Mouse (Mus musculus): Measurements from ENCODE around the gene Apold1.

Apold1 gene

DNA sequence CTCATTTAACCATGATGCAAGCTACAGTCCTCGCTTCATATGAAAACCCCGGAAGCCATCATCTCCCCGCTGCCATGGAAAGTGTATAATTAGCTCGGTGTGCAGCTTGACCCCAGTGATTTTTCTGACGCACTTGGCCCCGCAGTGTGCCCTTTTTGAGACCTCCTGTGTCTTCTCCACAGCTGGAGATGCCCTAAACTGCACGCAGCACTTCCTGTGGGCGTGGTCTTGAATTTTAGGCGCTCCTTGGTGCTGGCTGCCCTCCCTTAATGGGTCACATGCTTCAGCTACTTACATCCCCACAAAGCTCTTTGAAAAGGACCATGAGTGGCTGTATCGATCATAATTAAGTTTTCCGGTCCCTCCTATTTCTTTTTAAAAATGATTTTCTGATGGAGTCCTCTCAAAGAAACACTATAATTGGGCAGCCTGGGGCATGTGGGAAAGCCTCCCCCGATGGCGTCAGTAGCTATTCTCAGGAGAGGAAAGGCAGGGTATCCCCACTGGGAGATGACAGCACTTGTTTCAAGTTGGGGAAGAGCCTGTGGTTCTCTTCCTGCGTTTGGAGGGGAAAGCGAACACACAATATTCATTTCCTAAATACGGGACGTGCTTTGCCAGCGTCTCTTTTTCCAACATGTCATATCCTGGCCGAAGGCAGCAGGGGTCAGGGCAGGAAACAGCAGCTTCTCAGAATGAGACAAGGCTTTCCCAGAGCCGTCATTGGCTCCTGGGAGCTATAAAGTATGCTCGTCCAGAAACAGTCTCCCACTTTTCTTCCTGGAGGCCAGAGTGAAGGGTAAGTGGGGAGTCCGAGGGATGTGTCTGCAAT, at the start of gene Apold1:
Apold1 (plus strand) TSS at position 488 of the 832 bp plus-strand sequence.
- DNase-seq: peak; percentile 63 to 78

DNA sequence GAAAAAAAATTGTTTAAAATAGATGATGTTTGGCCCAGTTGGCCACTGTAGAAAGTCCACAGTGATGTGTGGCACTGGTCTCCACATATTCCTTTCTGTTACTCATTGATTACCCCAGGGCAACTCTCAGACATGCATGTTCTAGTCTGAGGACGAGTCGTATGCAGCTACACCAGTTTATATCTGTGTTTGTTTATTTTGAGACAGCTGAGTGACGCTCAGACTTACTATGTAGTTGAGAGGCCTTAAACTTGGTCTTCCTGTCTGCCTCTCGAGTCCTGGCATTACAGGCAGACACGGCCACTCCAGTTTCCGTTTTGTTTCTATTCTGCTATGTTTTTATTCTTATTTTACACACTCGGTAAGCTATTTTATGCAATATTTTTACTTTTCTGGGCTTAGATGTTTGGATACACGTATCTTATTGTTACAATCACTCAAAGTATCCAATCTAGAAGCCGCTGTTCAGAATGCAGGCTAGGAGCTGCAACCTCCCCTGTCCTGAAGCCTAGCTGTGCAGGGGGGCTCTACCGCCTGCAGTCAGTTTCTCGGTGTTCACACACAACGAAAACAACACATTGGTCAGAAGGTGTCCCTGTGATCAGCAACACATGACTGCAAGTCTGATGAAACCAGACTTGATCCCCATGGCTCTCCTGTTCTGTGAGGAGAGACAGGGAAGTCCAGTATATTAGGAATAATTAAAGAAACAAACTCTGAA, 48.9 kb upstream of the Apold1 start:
- peak; percentile 27 to 33 for DNase-seq

DNA sequence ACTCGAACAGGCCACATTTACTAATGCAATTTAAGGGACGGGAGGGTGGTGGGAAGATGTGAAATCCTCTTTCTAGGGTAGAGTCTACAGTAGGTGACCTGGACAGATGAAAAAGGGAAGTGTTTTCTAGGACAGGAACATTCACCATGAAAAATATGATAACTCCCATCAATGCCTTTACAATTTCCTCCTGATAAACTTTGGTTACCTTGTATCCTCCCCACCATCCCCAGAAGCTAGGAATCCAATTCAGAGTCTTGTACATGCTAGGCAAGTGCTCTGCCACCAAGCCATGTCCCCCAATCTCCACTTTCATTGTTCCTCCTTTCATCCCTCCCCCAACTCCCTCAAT, 48.3 kb upstream of the Apold1 start:
- no peak for DNase-seq

DNA sequence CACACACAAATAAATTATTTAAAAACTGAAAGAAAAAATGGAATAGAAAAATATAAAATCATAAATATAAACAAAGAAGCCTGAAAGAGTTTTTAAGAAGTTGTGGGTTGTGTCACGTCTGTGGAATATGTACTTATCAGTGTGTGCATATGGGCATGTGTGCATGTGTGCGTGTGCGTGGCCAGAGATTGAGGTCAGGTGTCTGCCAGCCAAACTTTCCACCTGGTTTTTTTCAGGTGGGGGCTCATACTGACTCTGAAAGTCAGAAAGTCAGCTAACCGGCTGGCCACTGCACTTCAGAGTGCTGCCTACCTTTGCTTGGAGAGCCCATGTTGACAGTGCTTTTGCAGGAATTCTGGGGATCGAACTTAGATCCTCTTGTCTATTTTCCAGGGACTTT, 47.2 kb upstream of the Apold1 start:
- DNase-seq: no peak

DNA sequence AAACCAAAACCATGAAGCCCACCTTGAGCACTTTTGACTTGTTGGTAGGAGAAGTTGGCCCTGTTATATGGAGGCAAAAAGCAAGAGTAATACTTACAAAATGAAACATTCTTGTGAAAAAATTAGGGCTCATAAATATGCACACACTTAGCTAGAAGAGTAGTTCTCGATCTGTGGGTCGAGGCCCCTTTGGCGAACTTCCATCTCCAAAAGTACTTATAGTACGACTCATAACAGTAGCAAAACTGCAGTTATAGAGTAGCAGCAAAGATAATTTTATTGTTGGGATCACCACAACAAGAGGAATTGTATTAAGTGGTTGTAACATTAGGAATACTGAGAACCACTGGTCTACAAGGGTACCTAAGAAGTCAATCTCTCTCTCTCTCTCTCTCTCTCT, 41.7 kb upstream of the Apold1 start:
- no peak for DNase-seq

DNA sequence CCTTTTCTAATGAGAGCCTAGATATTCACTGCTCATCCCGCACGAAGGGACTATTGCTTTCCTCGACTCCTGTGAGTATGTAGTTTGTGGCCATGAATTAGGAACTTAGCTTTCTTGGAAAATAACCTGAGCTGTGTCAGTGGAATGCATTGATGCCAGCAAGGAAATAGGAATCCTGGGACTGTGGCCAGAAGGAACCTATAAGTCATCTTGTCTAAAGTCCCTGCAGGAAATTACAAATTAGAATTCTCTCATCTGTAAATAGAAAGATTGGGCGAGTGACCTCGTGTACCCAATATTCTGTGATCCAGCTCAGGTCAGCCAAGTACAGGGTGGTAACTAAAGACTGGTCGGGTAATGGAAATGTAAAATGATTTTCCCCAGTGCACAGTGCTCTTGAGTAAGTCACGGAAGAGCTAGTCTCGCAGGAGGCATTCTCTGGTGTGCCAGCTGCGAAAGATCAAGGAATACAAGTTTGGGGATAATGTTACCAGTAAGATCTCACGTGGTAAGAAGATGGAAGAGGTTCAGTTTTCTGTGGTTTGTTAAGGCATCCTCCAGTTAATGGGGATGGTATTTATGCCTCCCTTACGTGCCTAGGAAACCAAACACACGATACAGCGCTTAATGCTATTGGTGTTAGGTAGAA, 37.6 kb upstream of the Apold1 start:
- no peak for DNase-seq

DNA sequence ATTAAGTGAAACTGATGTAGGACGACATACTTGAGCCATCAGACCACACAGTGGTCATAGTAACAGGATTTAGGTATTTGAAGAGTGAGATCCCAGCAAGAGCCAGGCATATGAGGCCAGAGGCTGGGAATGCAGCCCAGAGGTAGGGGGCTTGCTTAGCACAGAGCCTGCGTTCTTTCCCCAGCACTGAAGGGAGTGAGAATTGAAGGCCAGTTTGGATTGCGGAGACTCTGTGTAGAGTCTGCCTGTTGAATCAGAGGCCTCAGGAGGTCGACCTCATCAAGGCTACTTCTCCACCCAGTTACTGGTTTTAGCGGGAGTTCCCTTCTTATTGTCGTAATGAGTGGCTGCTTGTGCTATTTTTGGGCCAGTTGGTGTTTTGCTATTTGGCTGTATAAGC, 35.5 kb upstream of the Apold1 start:
- DNase-seq: no peak

DNA sequence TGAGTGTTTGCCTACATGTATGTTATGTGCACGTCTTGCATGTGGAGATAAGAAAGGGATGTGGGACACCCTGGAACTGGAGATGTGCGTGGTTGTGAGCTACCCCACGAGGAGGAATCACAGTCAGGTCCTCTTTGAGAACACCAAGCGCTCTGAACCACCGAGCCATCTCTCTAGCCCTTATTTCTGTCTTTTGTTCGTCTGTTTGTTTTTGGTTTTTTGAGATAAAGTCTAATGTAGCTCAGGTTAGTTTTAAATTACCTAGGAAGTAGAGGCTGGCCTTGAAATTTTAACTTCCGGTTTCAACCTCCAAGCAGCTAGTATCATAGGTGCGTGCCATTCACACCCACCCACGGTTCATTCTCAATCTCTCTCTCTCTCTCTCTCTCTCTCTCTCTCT, 34.7 kb upstream of the Apold1 start:
- DNase-seq: no peak

DNA sequence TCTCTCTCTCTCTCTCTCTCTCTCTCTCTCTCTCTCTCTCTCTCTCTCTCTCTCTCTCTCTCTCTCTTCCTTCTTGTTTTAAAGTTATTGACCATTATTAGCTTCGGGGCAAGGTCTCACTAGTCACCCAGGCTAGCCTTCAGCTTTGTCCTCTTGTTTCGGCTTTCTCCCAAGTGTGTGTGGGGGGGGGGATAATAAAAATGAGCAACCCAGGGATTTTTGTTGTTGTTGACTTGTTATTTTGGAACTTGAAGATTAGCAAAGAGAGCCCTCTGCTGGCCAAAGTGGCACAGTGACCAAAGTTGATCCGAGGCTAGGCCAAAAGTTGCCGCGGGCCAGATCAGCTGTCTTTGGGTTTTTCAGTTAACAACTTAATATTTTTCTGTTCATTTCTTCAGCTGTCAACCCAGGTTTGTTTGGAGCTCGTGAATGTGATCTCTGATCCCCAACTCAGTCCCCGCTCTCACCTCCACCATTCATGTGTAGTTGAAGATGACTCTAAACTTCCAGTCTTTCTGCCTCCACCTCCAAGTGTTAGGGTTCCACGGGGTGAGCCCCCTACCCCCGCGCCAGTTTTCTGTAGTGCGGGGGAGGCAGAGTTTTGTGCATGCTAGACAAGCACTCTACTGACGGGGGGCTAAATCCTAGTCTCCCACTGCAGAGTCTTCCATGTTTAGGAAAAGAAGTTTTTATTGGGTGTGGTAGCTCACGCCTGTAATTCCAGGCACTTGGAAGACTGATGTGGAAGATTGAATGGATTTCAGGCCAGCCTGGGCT, 34.0 kb upstream of the Apold1 start:
- peak; percentile 60 to 70 for DNase-seq

DNA sequence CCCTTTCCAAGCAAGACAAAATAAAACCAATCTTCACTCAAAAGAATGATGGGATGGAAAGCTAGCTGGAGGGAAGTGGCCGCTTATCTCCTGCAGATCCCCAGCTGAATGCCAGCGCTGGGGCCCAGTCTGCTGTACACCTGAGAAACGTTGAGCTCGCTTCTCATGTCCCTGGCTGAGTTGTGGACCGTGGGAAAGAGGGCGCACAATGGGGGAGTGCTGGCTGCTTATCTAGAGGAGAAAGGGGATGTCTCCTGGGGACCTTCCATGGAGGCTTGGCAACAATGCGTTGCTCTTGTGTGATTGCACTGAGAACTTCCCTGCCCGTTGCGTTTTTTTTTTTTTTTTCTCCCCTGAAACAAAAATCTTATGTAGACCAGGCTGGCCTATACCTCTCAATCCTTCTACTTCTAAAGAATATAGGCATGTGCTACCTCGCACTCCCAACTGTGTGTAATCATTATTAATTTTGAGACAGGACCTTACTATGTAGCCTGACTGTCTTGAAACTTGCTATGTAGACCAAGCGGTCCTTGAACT, 32.9 kb upstream of the Apold1 start:
- DNase-seq: no peak

DNA sequence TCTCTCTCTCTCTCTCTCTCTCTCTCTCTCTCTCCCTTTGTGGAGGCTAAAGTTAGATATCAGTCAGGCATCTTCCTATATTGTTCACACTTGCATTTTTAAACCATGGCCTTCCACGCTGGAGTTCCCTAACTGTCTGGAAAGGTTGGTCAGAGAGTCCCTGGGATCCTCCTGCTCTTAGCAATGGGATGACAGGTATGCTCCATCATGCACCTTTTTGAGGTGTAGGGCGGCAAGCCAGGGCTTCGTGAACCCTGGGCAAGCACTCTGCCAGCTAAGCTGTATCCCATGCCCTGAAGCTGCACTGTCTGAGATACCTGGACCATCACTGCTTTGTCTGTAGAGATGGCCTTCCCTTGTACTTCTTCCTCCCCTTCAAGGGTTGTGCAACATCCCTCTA, 32.3 kb upstream of the Apold1 start:
- DNase-seq: no peak

DNA sequence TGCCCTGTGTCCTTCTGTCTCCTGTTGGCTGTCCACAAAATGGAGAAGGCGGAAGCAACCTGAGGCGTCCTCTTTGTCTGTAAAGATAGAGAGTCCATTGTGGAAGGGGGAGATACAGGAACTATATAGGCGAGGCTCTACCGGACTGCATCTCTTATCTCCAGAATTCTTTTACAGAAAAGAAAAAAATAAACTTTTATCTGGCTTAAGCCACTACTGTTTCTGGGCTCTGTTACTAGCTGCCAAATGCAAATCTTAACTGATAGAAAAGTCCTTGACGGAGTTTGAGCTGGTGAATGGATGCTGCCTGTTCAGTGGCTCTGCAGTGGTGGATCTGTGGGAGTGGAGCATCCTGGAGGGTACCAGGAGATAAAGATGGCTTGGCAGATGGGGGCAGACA, 30.2 kb upstream of the Apold1 start:
- DNase-seq: no peak

DNA sequence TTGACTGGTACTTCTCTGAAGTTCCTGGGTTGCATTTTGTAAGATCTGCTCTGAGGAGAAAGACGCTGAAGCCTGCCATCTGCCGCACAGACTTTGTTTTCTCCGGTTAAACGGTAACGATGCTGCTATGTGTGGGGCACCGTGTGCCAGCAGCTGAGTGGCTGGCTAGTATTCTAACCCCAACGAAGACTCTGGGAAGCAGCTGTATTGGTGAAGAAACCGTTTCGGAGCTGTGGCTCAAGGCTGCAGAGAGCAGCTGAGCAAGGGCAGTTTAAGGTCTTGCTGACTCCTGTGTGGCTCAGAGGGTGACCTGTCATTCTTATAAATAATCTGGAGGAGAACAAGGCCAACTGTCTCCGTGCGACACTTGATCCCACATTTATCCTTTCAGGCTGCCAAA, 27.5 kb upstream of the Apold1 start:
- no peak for DNase-seq

DNA sequence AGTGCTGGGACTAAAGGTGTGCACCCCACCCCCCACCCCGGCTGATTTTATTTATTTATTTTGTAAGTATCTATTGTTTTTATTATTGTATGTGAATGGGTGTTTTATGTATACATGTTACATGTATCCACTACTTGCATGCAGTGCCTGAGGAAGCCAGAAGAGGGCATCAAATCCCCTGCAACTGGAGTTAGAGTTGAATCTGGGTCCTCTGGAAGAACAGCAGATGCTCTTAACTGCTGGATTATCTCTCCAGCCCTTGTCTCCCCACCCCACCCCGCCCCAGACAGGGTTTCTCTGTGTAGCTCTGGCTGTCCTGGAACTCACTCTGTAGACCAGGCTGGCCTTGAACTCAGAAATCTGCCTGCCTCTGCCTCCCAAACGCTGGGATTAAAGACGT, 25.1 kb upstream of the Apold1 start:
- DNase-seq: peak; percentile 40 to 48

DNA sequence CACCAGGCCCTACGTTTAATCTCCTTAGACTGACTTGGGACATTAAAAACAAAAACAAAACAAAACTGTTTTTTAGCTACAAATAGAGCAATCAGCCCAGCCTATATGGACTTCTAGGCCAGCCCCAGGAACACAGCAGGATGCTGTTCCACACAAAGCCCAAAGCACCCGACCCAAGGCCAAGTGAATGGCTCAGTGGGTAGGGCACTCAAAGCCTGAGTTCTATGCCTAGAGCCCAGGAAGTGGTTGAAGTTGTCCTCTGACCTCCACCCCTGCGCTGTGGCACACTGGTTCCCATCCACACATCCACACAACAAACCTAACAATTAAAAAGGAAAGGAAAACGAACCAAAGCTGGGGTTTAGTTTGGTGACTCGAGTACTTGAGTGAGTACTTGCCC, 20.2 kb upstream of the Apold1 start:
- DNase-seq: no peak

DNA sequence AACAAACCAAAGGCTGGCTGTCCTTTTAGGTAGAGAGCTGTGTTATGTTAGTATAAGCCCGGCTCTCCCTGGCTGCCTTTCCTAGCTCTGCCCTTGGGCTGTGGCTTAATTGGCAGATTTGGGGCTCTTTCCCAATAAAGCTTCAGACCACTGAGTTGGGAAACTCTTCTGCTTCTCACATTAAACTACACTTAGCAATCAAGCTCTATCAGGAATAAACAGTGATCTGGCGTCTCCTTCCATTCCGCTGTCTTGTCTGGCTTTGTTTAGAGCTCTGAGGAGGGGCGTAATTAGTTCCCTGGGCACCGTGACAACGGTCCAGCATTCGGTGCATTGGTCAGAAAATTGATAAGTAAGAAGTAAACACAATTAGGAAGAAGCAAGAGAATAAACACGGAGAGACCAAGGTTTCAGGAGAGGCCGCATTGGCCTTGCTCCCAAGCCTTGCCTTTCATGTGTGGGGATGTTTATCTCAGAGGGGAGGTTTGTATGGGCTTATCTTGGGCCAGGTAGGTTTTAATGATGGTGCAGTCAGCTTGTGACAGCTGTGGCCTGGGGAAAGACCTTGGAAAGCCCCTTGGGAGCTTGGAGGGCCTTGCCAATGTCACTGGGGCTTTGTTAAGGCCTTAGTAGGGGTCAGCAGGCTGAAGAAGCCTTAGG, 19.5 kb upstream of the Apold1 start:
- no peak for DNase-seq

DNA sequence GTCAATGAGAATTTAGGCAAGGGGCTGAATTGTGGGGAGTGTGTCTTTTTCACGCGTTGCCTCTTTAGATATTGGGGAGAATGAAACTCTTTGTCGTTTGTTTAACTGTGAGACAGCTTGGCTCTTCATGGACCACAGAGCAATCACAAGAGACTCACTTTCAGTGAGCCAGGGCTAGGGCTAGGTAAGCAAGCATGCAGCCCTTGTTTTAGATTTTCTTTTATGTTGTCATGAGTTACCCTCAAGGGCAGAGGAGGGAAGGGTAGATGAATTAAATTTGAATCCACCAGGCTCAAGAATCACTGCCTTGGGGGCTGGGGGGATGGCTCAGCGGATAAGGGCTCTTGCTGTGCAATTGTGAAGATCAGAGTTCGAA, 19.0 kb upstream of the Apold1 start:
- no peak for DNase-seq

DNA sequence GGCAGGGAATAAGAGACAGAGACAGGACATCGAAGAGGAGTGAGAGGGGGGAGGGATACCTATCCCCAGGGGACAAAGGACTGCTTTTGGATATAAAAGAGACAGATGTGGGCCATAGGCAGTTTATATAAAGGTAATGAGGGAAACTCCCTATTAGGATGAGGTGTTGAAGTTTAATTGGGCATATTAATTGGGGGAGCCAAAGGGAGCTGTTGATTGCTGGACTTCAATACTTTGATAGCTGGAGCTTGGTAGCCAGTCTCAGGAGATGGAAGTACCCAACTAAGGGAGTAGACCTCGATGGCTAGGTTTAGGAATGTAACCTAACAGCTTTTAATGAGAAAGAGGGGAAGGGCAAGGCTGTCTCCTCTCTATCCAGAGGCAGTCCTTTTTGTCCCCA, 17.6 kb upstream of the Apold1 start:
- no peak for DNase-seq

DNA sequence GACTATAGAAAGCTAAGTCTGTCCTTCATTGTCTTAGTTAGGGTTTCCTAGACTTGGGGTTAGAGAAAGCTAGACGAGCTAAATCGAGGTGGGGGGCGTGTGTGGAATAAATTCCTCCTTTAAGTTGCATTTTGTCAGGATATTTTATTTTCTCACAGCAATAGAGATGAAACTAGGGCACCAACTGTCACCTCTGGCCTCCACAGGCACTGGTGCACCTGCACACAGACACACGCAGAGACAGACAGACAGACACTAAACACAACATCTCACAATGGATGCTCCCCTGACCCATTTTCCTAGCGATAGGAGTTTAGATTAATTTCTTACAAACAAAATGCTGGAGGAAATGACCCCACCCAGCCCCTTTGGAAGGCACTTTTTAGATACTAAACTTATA, 14.8 kb upstream of the Apold1 start:
- DNase-seq: peak; percentile 28 to 57

DNA sequence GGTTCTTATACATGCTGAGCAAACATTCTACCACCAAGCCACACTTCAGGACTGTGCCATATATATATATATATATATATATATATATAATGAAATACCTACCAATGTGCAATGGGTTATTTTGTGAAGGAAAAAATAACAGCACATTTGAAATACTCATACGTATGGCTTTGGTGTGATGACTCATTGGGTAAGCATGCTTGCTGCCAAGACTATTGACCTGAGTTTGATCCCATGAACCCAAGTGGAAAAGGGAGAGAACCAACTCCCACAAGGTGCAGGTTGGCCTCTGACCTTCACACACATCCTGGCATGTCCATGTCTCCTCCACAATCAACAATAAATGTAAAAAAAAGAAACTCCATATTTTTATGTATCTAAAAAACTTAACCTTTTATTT, 13.2 kb upstream of the Apold1 start:
- no peak for DNase-seq

DNA sequence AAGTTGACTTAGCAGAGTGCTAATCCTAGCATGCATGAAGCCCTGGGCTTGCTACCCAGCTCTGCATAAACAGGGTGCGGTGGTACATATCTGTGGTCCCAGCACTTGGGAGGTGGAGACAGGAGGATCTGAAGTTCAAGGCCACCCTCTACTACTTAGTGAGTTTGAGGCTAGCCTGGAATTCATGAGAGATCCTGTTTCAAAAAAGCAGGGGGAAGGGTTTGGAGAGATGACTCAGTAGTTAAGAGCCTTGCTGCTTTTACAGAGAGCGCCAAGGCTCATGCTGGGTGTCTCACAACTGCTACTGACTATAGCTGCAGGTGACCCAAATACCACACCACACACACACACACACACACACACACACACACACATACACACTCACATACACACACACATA, 12.0 kb upstream of the Apold1 start:
- no peak for DNase-seq

DNA sequence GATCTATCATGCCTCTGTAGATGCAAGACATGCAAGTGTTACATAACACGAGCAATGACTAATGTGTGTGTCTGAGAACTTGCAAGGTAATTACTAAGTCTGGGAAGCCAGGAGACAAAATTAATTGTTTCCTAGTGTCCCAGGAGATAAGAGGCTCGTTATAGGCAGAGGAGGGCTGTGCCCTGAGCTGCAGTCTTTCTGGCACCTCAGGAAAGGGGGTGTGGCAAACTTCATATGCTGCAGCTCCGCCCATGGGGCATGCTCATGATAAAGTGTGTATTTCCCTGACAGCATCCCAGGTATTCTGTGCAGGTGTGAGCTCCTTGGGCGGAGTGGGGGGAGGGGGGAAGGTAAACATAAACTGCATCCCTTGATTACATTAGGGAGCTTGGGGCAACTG, 9.4 kb upstream of the Apold1 start:
- no peak for DNase-seq

Data from thymus, postnatal 36 days (tissue).